Mouse (Mus musculus): ENCODE measurements around the gene Prss33. TPM values are rescaled to one million over a fixed set of nuclear protein-coding genes. Genes with fewer than 3 reads are reported as not detected.

Gene Prss33
- polyA plus RNA-seq, 1 experiment from 2014 or later: not detected

Small RNA genes within 50 kb of the gene (microRNA-seq; reads per million reads assigned to microRNA genes)
- 0.65 reads per million for gene Mir5125

Other genes starting within 250 kb of the Prss33 start
- gene Zfp13, start 236.6 kb downstream of the Prss33 start, polyA plus RNA-seq (2014; fragmentation: Nextera tagmentation; extraction: Ambion mirVana): 20.3 and 21.4 TPM in 2 replicates
- gene Zscan10, start 235.2 kb downstream of the Prss33 start, polyA plus RNA-seq (2014; fragmentation: Nextera tagmentation; extraction: Ambion mirVana): 0.25 and 0.27 TPM in 2 replicates
- gene Mmp25, start 190.8 kb downstream of the Prss33 start, polyA plus RNA-seq (2014; fragmentation: Nextera tagmentation; extraction: Ambion mirVana): 1.0 and 1.6 TPM in 2 replicates
- gene Bicdl2, start 175.6 kb downstream of the Prss33 start, polyA plus RNA-seq (2014; fragmentation: Nextera tagmentation; extraction: Ambion mirVana): 0.24 TPM in 1 of 2 replicates, not detected in the other
- 129 and 143 TPM in 2 replicates for gene Hcfc1r1, start 162.5 kb downstream of the Prss33 start, polyA plus RNA-seq (2014; fragmentation: Nextera tagmentation; extraction: Ambion mirVana)
- gene Thoc6, start 162.2 kb downstream of the Prss33 start, polyA plus RNA-seq (2014; fragmentation: Nextera tagmentation; extraction: Ambion mirVana): 39.7 and 40.0 TPM in 2 replicates
- gene Tnfrsf12a, start 158.6 kb downstream of the Prss33 start, polyA plus RNA-seq (2014; fragmentation: Nextera tagmentation; extraction: Ambion mirVana): 3.1 and 3.7 TPM in 2 replicates
- 0.24 and 0.26 TPM in 2 replicates for gene Cldn6, start 156.8 kb downstream of the Prss33 start, polyA plus RNA-seq (2014; fragmentation: Nextera tagmentation; extraction: Ambion mirVana)
- gene Cldn9, start 152.0 kb downstream of the Prss33 start, polyA plus RNA-seq (2014; fragmentation: Nextera tagmentation; extraction: Ambion mirVana): 1.7 and 2.6 TPM in 2 replicates
- 0.09 and 0.18 TPM in 2 replicates for gene 1520401A03Rik, start 113.3 kb downstream of the Prss33 start, polyA plus RNA-seq (2014; fragmentation: Nextera tagmentation; extraction: Ambion mirVana)
- gene Pkmyt1, start 109.7 kb downstream of the Prss33 start, polyA plus RNA-seq (2014; fragmentation: Nextera tagmentation; extraction: Ambion mirVana): 16.9 and 17.7 TPM in 2 replicates
- 57.5 and 62.8 TPM in 2 replicates for gene Paqr4, start 95.2 kb downstream of the Prss33 start, polyA plus RNA-seq (2014; fragmentation: Nextera tagmentation; extraction: Ambion mirVana)
- gene Kremen2, start 90.2 kb downstream of the Prss33 start, polyA plus RNA-seq (2014; fragmentation: Nextera tagmentation; extraction: Ambion mirVana): 0.74 and 0.90 TPM in 2 replicates
- gene Flywch1, start 64.5 kb downstream of the Prss33 start, polyA plus RNA-seq (2014; fragmentation: Nextera tagmentation; extraction: Ambion mirVana): 179 and 183 TPM in 2 replicates
- gene Flywch2, start 50.0 kb downstream of the Prss33 start, polyA plus RNA-seq (2014; fragmentation: Nextera tagmentation; extraction: Ambion mirVana): 75.4 and 78.4 TPM in 2 replicates
- 390 and 455 TPM in 2 replicates for gene Srrm2, start 45.5 kb downstream of the Prss33 start, polyA plus RNA-seq (2014; fragmentation: Nextera tagmentation; extraction: Ambion mirVana)
- gene Elob, start 6.9 kb downstream of the Prss33 start, polyA plus RNA-seq (2014; fragmentation: Nextera tagmentation; extraction: Ambion mirVana): 1,176 and 1,404 TPM in 2 replicates
- 0.16 TPM in 1 of 2 replicates, not detected in the other for gene Prss32, start 7.8 kb upstream of the Prss33 start, polyA plus RNA-seq (2014; fragmentation: Nextera tagmentation; extraction: Ambion mirVana)
- 1.1 and 2.3 TPM in 2 replicates for gene Prss41, start 8.1 kb upstream of the Prss33 start, polyA plus RNA-seq (2014; fragmentation: Nextera tagmentation; extraction: Ambion mirVana)
- gene Prss21, start 32.0 kb upstream of the Prss33 start, polyA plus RNA-seq (2014; fragmentation: Nextera tagmentation; extraction: Ambion mirVana): not detected in 2 replicates
- gene Dcpp1, start 44.8 kb upstream of the Prss33 start, polyA plus RNA-seq (2014; fragmentation: Nextera tagmentation; extraction: Ambion mirVana): not detected in 2 replicates
- gene Dcpp2, start 44.8 kb upstream of the Prss33 start, polyA plus RNA-seq (2014; fragmentation: Nextera tagmentation; extraction: Ambion mirVana): not detected in 2 replicates
- not detected in 2 replicates for gene Dcpp3, start 81.4 kb upstream of the Prss33 start, polyA plus RNA-seq (2014; fragmentation: Nextera tagmentation; extraction: Ambion mirVana)
- gene Sbp, start 105.6 kb upstream of the Prss33 start, polyA plus RNA-seq (2014; fragmentation: Nextera tagmentation; extraction: Ambion mirVana): not detected in 2 replicates
- gene Sbpl, start 119.2 kb upstream of the Prss33 start, polyA plus RNA-seq (2014; fragmentation: Nextera tagmentation; extraction: Ambion mirVana): not detected in 2 replicates
- gene Prss30, start 144.5 kb upstream of the Prss33 start, polyA plus RNA-seq (2014; fragmentation: Nextera tagmentation; extraction: Ambion mirVana): not detected in 2 replicates
- gene Prss22, start 162.0 kb upstream of the Prss33 start, polyA plus RNA-seq (2014; fragmentation: Nextera tagmentation; extraction: Ambion mirVana): not detected in 2 replicates
- gene Prss27, start 202.1 kb upstream of the Prss33 start, polyA plus RNA-seq (2014; fragmentation: Nextera tagmentation; extraction: Ambion mirVana): 0.16 TPM in 1 of 2 replicates, not detected in the other
- gene Kctd5, start 237.4 kb upstream of the Prss33 start, polyA plus RNA-seq (2014; fragmentation: Nextera tagmentation; extraction: Ambion mirVana): 77.8 and 79.9 TPM in 2 replicates

All from hindbrain, embryonic 14.5 days (tissue).